In the genomic region with DNA sequence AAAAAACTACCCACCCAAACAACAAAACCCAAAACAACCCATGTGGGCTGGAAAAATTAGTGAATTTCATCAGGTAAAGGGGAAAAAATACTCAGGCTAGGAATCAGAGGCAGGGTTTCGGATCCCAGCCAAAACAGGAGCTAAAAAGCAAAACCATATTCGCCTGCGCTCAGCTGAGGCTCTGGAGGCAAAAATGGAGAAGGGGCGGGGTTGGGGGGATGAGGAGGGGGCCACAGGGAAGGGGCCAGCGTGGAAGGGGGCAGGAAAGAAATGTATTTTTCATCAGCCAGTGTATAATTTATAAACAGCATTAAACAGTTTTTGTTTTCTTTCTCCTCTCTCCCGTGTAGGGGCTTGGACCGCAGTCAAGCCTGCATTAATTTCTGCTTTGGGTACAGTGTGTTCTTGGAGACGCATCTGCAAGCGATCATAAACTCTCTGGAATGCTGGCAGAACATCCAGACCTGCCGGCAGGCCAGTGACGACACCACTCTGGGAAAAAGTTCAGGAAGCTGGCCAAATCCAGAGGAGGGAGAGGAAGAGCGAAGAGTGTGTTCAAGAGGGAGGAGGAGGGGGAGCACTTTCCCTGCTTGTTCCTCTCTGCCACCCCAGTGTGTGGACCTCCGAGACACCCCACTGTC, we compare ENCODE assay signal across 8 mouse cellular contexts.
DNase-seq lines count a peak whose midpoint lies in the region; ATAC-seq and TF ChIP-seq lines count a peak whose summit lies in the region.

No protein-coding gene starts in this region.

- CTCF ChIA-PET in Patski (lab: Charles Lee) = no interaction called here

- in situ Hi-C loops in Patski (cut with MboI; ENCODE audit: low pct_unique_long_range_greater_than_20kb) = no loop called here

- 54% methylated on average over 13 of the region's 13 CpGs for WGBS in hindbrain, embryonic 11.5 days
- 12% methylated on average over 13 of the region's 13 CpGs for WGBS in lung, embryonic 14.5 days

- no peak overlapping the region for H3K9ac ChIP-seq in hindbrain, embryonic 11.5 days (ENCODE audit: low read depth, low read length)
- no peak overlapping the region for H3K9ac ChIP-seq in lung, embryonic 14.5 days

- H3K36me3 ChIP-seq in hindbrain, embryonic 11.5 days (ENCODE audit: control insufficient read depth, insufficient read depth, low read length) = no peaks in the 10 kb centered on the region
- no peaks in the 10 kb centered on the region for H3K36me3 ChIP-seq in lung, embryonic 14.5 days (ENCODE audit: insufficient read depth)

- POLR2A ChIA-PET in Patski (lab: Charles Lee) = interaction anchor here (0.6 to 1.1 kb wide), 5 partner anchors 8 to 135 kb away, joined by 3 to 6 read pairs (median 4); a partner anchor contains a TSS

- TF ChIP-seq CTCF in Patski (IDR thresholded peaks at IDR 0.05) = no peak
- TF ChIP-seq CTCF in lung, embryonic 14.5 days (IDR thresholded peaks at IDR 0.05; ENCODE audit: low read depth) = no peak

- H3K9me3 ChIP-seq in hindbrain, embryonic 11.5 days (ENCODE audit: control insufficient read depth, low read length) = no peaks in the 10 kb centered on the region
- H3K9me3 ChIP-seq in lung, embryonic 14.5 days (ENCODE audit: low read depth, low read length) = no peaks in the 10 kb centered on the region

- no peak overlapping the region for H3K4me3 ChIP-seq in hindbrain, embryonic 11.5 days (ENCODE audit: low read depth, low read length)
- no peak overlapping the region; the same call in 1 of the 2 replicates for H3K4me3 ChIP-seq in lung, embryonic 14.5 days (ENCODE audit: low read depth, low read length)

- no peak overlapping the region for H3K4me2 ChIP-seq in hindbrain, embryonic 11.5 days (replicated peaks; ENCODE audit: low read depth, low read length)
- H3K4me2 ChIP-seq in lung, embryonic 14.5 days = peak overlapping the region; percentile 43

- peaks cover 16% of the 10 kb centered on the region for H3K27me3 ChIP-seq in Patski
- H3K27me3 ChIP-seq in hindbrain, embryonic 11.5 days (ENCODE audit: control insufficient read depth, insufficient read depth, low read length) = no peaks in the 10 kb centered on the region
- H3K27me3 ChIP-seq in lung, embryonic 14.5 days (ENCODE audit: insufficient read depth, low read length) = peaks cover 26% of the 10 kb centered on the region

- no peak overlapping the region for H3K27ac ChIP-seq in hindbrain, embryonic 11.5 days (ENCODE audit: low read depth, low read length)
- H3K27ac ChIP-seq in lung, embryonic 14.5 days (ENCODE audit: low read depth) = 0 out of 2 replicates have a peak overlapping the region, but pooled peaks have one; percentile 43

- ATAC-seq in Patski = peak; percentile 65
- ATAC-seq in hindbrain, embryonic 11.5 days (ENCODE audit: low FRiP score) = no peak
- peak; percentile 85 for ATAC-seq in lung, embryonic 14.5 days (ENCODE audit: insufficient read depth)
- ATAC-seq in monocyte, adult 5-6 weeks (replicated peaks; ENCODE audit: insufficient number of reproducible peaks, low FRiP score, low TSS enrichment, poor library complexity, severe bottlenecking) = no peak

- DNase-seq in Patski (ENCODE audit: low read depth, low spot score) = peak; percentile 51
- peak; percentile 76 to 85 for DNase-seq in cerebellum, postnatal 10 days
- peak; percentile 93 to 96 for DNase-seq in frontal cortex, postnatal 36 days (ENCODE audit: low spot score in 2 of 2)
- DNase-seq in hindbrain, embryonic 11.5 days (ENCODE audit: low spot score) = peak; percentile 44
- peak; percentile 93 for DNase-seq in layer of hippocampus, adult 9-10 months (ENCODE audit: low spot score)
- DNase-seq in lung, embryonic 14.5 days = peak; percentile 96
- peak; percentile 91 to 93 for DNase-seq in right cerebral cortex, postnatal 10 days (ENCODE audit: low spot score in 2 of 2)

- H3K4me1 ChIP-seq in hindbrain, embryonic 11.5 days (replicated peaks; ENCODE audit: control insufficient read depth, insufficient read depth, low read length) = peaks cover 6% of the 10 kb centered on the region
- H3K4me1 ChIP-seq in lung, embryonic 14.5 days (ENCODE audit: insufficient read depth) = peaks cover 30% of the 10 kb centered on the region

Comparison
In these comparisons a context has a peak if more than half of its experiments do, and no peak if none do; other contexts are left out.
1. ATAC-seq: peak in Patski (single experiment) and lung, embryonic 14.5 days (single experiment); none in hindbrain, embryonic 11.5 days (single experiment) and monocyte, adult 5-6 weeks (single experiment).
2. DNase-seq: peak in every context shown above with its lines; median percentile 96 in lung, embryonic 14.5 days; 94 in frontal cortex, postnatal 36 days; 93 in layer of hippocampus, adult 9-10 months; 92 in right cerebral cortex, postnatal 10 days; 80 in cerebellum, postnatal 10 days; 51 in Patski; 44 in hindbrain, embryonic 11.5 days.